8 mouse cellular contexts compared by ENCODE assay signal in the genomic region with DNA sequence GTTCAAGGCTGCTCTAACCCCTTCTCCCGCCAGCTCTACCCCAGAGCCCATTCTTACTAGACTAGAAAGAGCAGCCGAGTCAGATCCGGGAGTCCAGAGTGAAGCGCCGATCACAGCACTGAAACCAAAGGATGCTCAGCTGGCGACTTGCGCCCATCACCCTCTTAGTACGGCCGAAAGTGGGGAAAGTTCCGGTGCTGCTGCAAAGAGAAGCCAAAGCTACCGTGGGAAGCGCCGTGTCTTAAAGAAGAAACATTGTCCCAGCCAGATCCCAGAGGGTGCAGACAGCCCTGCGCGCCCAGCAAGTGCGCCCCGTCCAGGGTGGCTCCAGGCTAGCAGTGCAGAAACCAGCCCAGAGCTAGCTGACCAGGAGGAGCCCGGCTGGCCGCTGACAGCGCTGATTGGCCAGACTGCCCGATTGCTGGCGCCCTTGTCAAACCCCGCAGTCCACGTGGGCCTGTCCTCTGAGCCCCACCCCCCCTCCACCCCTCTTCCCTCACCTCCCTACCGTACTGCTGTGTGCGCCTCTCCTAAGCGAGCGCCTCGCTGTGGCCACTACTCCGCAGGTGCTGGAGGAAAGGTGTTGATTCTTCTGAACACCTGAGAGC. TPM values are rescaled to one million over a fixed set of nuclear protein-coding genes. Genes with fewer than 3 reads are reported as not detected.
A peak's percentile ranks its signal among the peaks of the same experiment; 100 is the strongest.
DNase-seq lines count a peak whose midpoint lies in the region; ATAC-seq lines count a peak whose summit lies in the region.

TSS of gene Fam19a4 (minus strand) at position 340 of the 608 bp plus-strand sequence.

- no peaks in the 10 kb centered on the region for H3K36me3 ChIP-seq in heart, embryonic 12.5 days
- no peaks in the 10 kb centered on the region for H3K36me3 ChIP-seq in heart, embryonic 16.5 days (ENCODE audit: control insufficient read depth, insufficient read depth)
- H3K36me3 ChIP-seq in limb, embryonic 12.5 days: no peaks in the 10 kb centered on the region
- H3K36me3 ChIP-seq in midbrain, embryonic 13.5 days: no peaks in the 10 kb centered on the region

- H3K9ac ChIP-seq in heart, embryonic 12.5 days: peak within 1 kb of the TSS; percentile 61
- peak within 1 kb of the TSS; percentile 28 for H3K9ac ChIP-seq in heart, embryonic 16.5 days (ENCODE audit: low read length)
- H3K9ac ChIP-seq in limb, embryonic 12.5 days (replicated peaks): no peak within 1 kb of the TSS; the same call in 1 of the 2 replicates
- peak within 1 kb of the TSS; percentile 49 for H3K9ac ChIP-seq in midbrain, embryonic 13.5 days (replicated peaks)

- no peak for DNase-seq in heart, adult 8-10 months (ENCODE audit: low spot score)
- DNase-seq in adrenal gland, postnatal 25 days: peak; percentile 61
- DNase-seq in MN1 (ENCODE audit: low spot score): no peak
- DNase-seq in frontal cortex, postnatal 36 days (ENCODE audit: low spot score in 2 of 2): no peak

- peaks cover 46% of the 10 kb centered on the region for H3K27me3 ChIP-seq in heart, embryonic 12.5 days (replicated peaks)
- peaks cover 39% of the 10 kb centered on the region for H3K27me3 ChIP-seq in heart, embryonic 16.5 days (ENCODE audit: control insufficient read depth, insufficient read depth, low read length)
- peaks cover 46% of the 10 kb centered on the region for H3K27me3 ChIP-seq in limb, embryonic 12.5 days
- H3K27me3 ChIP-seq in midbrain, embryonic 13.5 days: peaks cover 45% of the 10 kb centered on the region

- no peaks in the 10 kb centered on the region for H3K9me3 ChIP-seq in heart, embryonic 12.5 days (replicated peaks)
- H3K9me3 ChIP-seq in heart, embryonic 16.5 days (replicated peaks; ENCODE audit: control insufficient read depth, low read length): no peaks in the 10 kb centered on the region
- H3K9me3 ChIP-seq in limb, embryonic 12.5 days: no peaks in the 10 kb centered on the region
- H3K9me3 ChIP-seq in midbrain, embryonic 13.5 days: no peaks in the 10 kb centered on the region

- under 1% methylated on average over 30 of the region's 30 CpGs for WGBS in heart, embryonic 12.5 days
- WGBS in heart, embryonic 16.5 days: under 1% methylated on average over 30 of the region's 30 CpGs
- under 1% methylated on average over 26 of the region's 30 CpGs for WGBS in limb, embryonic 12.5 days
- 1% methylated on average over 30 of the region's 30 CpGs for WGBS in midbrain, embryonic 13.5 days

- H3K4me2 ChIP-seq in heart, embryonic 12.5 days: peak within 1 kb of the TSS; percentile 81
- peak within 1 kb of the TSS; percentile 87 for H3K4me2 ChIP-seq in heart, embryonic 16.5 days (ENCODE audit: low read depth, low read length)
- H3K4me2 ChIP-seq in limb, embryonic 12.5 days: peak within 1 kb of the TSS; percentile 75
- peak within 1 kb of the TSS; percentile 74 for H3K4me2 ChIP-seq in midbrain, embryonic 13.5 days (replicated peaks)

- H3K4me1 ChIP-seq in heart, embryonic 12.5 days (replicated peaks): peaks cover 19% of the 10 kb centered on the region
- H3K4me1 ChIP-seq in heart, embryonic 16.5 days (ENCODE audit: control insufficient read depth, insufficient read depth, low read length): peaks cover 11% of the 10 kb centered on the region; the same call in 1 of the 2 replicates
- peaks cover 22% of the 10 kb centered on the region for H3K4me1 ChIP-seq in limb, embryonic 12.5 days (replicated peaks)
- peaks cover 31% of the 10 kb centered on the region for H3K4me1 ChIP-seq in midbrain, embryonic 13.5 days (replicated peaks)

- no peak within 1 kb of the TSS for H3K27ac ChIP-seq in heart, embryonic 12.5 days (ENCODE audit: poor library complexity, severe bottlenecking)
- no peak within 1 kb of the TSS for H3K27ac ChIP-seq in heart, embryonic 16.5 days (ENCODE audit: low read length)
- H3K27ac ChIP-seq in limb, embryonic 12.5 days: no peak within 1 kb of the TSS
- H3K27ac ChIP-seq in midbrain, embryonic 13.5 days: no peak within 1 kb of the TSS

- peak; percentile 85 for ATAC-seq in heart, embryonic 12.5 days (ENCODE audit: insufficient number of reproducible peaks, low FRiP score)
- ATAC-seq in heart, embryonic 16.5 days (replicated peaks; ENCODE audit: extremely low read depth, insufficient read depth, low FRiP score): peak; percentile 69; the same call in 1 of the 2 replicates
- ATAC-seq in limb, embryonic 12.5 days (ENCODE audit: insufficient number of reproducible peaks, insufficient read depth, low FRiP score, low TSS enrichment, low read depth): peak; percentile 87
- peak; percentile 87 for ATAC-seq in midbrain, embryonic 13.5 days

- H3K4me3 ChIP-seq in heart, embryonic 12.5 days: peak within 1 kb of the TSS; percentile 49
- H3K4me3 ChIP-seq in heart, embryonic 16.5 days (ENCODE audit: low read length): peak within 1 kb of the TSS; percentile 55
- H3K4me3 ChIP-seq in limb, embryonic 12.5 days (replicated peaks): peak within 1 kb of the TSS; percentile 45
- H3K4me3 ChIP-seq in midbrain, embryonic 13.5 days (replicated peaks): peak within 1 kb of the TSS; percentile 42

RNA-seq across cellular contexts. Expression of gene Fam19a4, which starts in this region (rescaled TPM):
- polyA plus RNA-seq in heart, embryonic 12.5 days (2016; fragmentation: Nextera tagmentation; extraction: Ambion mirVana): 0.08 TPM in 1 of 2 replicates, not detected in the other
- total RNA-seq in heart, adult 8-10 months (2022): not detected
- total RNA-seq in adrenal gland, postnatal 25 days (2021): 1.9 and 2.2 TPM in 2 replicates
- 0.18 and 0.26 TPM in 2 replicates for polyA plus RNA-seq in heart, embryonic 16.5 days (2015; fragmentation: Nextera tagmentation; extraction: Ambion mirVana)
- polyA plus RNA-seq in limb, embryonic 12.5 days (2016; fragmentation: Nextera tagmentation; extraction: Ambion mirVana): 0.46 and 0.71 TPM in 2 replicates
- polyA plus RNA-seq in midbrain, embryonic 13.5 days (2015; fragmentation: Nextera tagmentation; extraction: Ambion mirVana): 7.0 and 7.5 TPM in 2 replicates

Comparison
In these comparisons a context has a peak if more than half of its experiments do, and no peak if none do; other contexts are left out.
1. Peak in ATAC-seq, H3K4me3 ChIP-seq, H3K9ac ChIP-seq and H3K4me2 ChIP-seq in heart, embryonic 12.5 days; RNA of the gene not detected or under 1 TPM.
2. Peak in ATAC-seq, H3K4me3 ChIP-seq, H3K9ac ChIP-seq and H3K4me2 ChIP-seq in heart, embryonic 16.5 days; RNA of the gene not detected or under 1 TPM.
3. Peak in ATAC-seq, H3K4me3 ChIP-seq and H3K4me2 ChIP-seq in limb, embryonic 12.5 days; RNA of the gene not detected or under 1 TPM.